Mouse (Mus musculus) stomach, postnatal 0 days (tissue): ENCODE results near the gene Chd4.

ENCODE experiments used
- CTCF ChIP-seq: IDR thresholded peaks from 2 replicates; pipeline ENCODE4 v1.5.1; 2016; ENCODE audit warnings: antibody characterized with exemption, low read depth, mild to moderate bottlenecking, moderate library complexity
- EP300 ChIP-seq: optimal IDR thresholded peaks from 2 replicates; pipeline ENCODE3; 2016; ENCODE audit warnings: antibody characterized with exemption

DNA sequence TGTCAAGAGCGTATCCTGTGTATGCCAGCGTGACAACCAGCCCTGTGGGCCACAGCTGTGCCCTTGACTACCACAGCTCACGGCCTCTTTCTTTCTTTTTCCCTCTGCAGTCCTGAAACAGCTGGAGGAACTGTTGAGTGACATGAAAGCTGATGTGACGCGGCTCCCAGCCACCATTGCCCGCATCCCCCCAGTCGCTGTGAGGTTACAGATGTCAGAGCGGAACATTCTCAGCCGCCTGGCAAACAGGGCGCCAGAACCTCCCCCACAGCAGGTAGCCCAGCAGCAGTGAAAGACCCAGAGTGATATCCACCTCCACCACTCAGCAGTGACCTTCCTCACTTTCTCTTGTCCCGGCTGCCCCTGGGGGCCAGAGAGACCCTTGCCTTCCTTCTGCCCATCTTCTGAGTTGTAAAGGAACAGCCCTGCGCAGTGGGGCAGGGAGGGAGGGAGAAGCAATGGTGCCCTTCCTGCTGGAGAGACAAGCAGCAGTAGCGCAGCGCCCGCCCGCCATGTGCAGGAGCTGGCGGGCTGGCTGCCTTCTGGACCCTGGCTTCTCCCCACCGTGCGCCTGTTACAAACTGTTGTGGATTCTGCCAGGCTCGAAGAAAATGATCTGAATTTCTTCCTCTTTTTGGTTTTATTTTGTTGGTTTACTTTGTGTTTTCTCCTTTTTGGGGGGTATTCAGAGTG is 34.1 kb downstream of the Chd4 start:
- TF ChIP-seq EP300 (no peak), CTCF (no peak)
